Mouse (Mus musculus) T-helper 1 cell (primary cell): ENCODE measurements around the gene Fam136a.

Experiments used
- in situ Hi-C: fragments of 300-600 bp; cut with MboI, MseI; formaldehyde crosslinking; loops from one replicate; pipeline ENCODE4 v1.15.1; 2025; ENCODE audit warnings: high pct_unique_total_duplicates

Gene Fam136a

GRCm38 (mm10) chr6:86395969-86396368 is 30.5 kb downstream of the Fam136a start:
- in situ Hi-C loops, result loop anchor here (10.0 kb wide), 1 partner anchor 1039 kb away; no protein-coding TSS in a partner anchor

- in situ Hi-C loops, result loop anchor here (10.0 kb wide), 1 partner anchor 1038 kb away; no protein-coding TSS in a partner anchor
Observed at GRCm38 (mm10) chr6:86396581-86397256, 31.3 kb downstream of the Fam136a start, which contains the start of gene Pcyox1. Gene Pcyox1, minus strand, starts transcription at chr6:86397154.

GRCm38 (mm10) chr6:86397257-86397980 is 32.0 kb downstream of the Fam136a start:
- in situ Hi-C loops, result loop anchor here (10.0 kb wide), 1 partner anchor 1037 kb away; no protein-coding TSS in a partner anchor

GRCm38 (mm10) chr6:86398986-86399385 is 33.5 kb downstream of the Fam136a start:
- in situ Hi-C loops, result loop anchor here (10.0 kb wide), 1 partner anchor 1036 kb away; no protein-coding TSS in a partner anchor

- in situ Hi-C loops, result loop anchor here (10.0 kb wide), 1 partner anchor 1035 kb away; no protein-coding TSS in a partner anchor
Observed at GRCm38 (mm10) chr6:86399995-86400394, 34.5 kb downstream of the Fam136a start.

GRCm38 (mm10) chr6:86400972-86401371 is 35.5 kb downstream of the Fam136a start:
- in situ Hi-C loops, result no loop called here

GRCm38 (mm10) chr6:86402681-86403607 is 37.5 kb downstream of the Fam136a start:
- in situ Hi-C loops, result no loop called here

- in situ Hi-C loops, result no loop called here
Observed at GRCm38 (mm10) chr6:86403728-86404099, 38.3 kb downstream of the Fam136a start.

- in situ Hi-C loops, result no loop called here
Observed at GRCm38 (mm10) chr6:86404100-86404861, 38.8 kb downstream of the Fam136a start, which contains the start of gene Tia1. Gene Tia1, plus strand, starts transcription at chr6:86404219.

- in situ Hi-C loops, result no loop called here
Observed at GRCm38 (mm10) chr6:86404996-86405395, 39.5 kb downstream of the Fam136a start.

- in situ Hi-C loops, result no loop called here
Observed at GRCm38 (mm10) chr6:86406306-86406705, 40.9 kb downstream of the Fam136a start.

GRCm38 (mm10) chr6:86418711-86419110 is 53.3 kb downstream of the Fam136a start:
- in situ Hi-C loops, result no loop called here

- in situ Hi-C loops, result no loop called here
Observed at GRCm38 (mm10) chr6:86419239-86419638, 53.8 kb downstream of the Fam136a start.
